Mouse (Mus musculus) erythroblast, adult 5-6 weeks (primary cell): ENCODE data around the gene Car6. TPM values are rescaled to one million over a fixed set of nuclear protein-coding genes. Genes with fewer than 3 reads are reported as not detected.

Experiments
- ATAC-seq: replicated peaks from 2 replicates; pipeline ENCODE4 v1.8.0; 2016; ENCODE audit warnings: moderate number of reproducible peaks, mild to moderate bottlenecking, moderate TSS enrichment, inconsistent platforms; ENCODE audit not compliant: poor library complexity, low FRiP score, severe bottlenecking
- total RNA-seq, 2 experiments: library from RNA; stranded (forward) in 1 of 2; stranded (reverse) in 1 of 2; fragments of 150-400 nt in 1 of 2; fragments of 200-764, 138-1000 nt in 1 of 2; gene quantifications; 2 replicates each; pipeline versions ENCODE4 v1.2.3 to v1.2.4; 2015 to 2017; ENCODE audit warnings: low replicate concordance in 2 of 2

Car6 gene
- total RNA-seq (2015; ENCODE audit: low replicate concordance) (not detected in 2 replicates), total RNA-seq (2017; ENCODE audit: low replicate concordance) (not detected in 2 replicates)

DNA sequence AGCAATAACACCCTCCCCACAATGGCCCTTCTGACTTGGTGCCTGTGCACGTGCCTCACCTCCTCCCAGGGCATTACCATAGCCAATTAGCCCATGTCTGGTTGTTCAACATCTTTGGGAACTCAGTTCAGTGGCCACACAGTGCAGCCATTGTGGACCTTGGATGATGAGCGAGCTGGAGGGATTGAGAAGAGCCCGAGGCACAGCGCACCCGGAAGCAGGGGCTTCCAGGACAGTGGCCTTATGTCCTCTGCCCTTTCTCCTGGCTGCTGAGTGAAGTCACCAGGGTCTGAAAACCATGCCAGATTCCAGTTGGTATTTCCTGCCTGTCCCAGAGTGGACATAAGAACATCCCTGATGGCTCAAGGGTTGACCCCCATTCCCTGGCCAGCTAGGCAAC is at the start of gene Car6:
Gene Car6, minus strand, starts transcription at position 101 of the 400 bp plus-strand sequence.
- ATAC-seq = no peak

DNA sequence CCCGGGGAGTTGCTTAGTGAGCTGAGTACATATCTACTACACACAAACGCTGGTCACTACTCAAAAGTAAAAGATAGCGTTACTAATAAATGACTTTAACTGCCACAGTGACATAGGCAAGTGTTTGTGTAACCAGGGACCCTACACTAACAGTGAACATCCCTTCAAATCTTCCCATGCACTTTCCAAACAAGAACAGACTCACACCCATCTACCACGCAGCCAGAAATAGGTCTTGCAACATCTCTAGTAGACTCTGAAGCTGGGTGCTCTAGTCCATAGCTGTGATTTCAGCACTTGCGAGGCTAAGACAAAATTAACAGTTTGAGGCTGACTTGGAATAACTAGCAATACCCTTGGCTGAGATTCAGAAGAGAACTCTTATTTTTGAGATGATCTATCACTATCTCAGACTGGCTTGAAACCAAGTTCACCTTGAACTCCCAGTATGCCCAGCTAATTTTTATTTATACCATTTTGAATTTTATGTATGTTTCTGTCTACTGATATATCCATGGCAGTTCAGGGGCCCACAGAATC is 48.7 kb upstream of the Car6 start:
- ATAC-seq = no peak

DNA sequence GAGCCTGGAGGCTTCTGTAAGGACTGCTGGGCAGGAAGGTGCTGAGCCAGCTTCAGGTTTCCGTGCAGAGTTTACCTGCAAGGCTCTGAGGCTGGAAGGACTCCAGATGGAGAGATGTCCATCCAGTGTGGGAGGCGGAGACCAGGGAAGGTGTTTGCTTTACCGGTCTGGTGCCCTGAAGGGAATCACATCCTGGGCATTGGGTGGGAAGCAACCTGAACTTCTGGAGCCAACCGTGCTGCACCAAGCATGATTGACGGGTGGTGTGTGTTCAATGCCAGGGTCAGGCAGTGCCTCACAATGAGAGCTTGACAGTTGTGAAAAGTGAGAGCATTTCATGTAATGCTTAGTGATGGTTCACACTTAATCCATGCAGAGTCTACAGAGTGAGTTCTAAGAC is 47.8 kb upstream of the Car6 start:
- no peak for ATAC-seq

DNA sequence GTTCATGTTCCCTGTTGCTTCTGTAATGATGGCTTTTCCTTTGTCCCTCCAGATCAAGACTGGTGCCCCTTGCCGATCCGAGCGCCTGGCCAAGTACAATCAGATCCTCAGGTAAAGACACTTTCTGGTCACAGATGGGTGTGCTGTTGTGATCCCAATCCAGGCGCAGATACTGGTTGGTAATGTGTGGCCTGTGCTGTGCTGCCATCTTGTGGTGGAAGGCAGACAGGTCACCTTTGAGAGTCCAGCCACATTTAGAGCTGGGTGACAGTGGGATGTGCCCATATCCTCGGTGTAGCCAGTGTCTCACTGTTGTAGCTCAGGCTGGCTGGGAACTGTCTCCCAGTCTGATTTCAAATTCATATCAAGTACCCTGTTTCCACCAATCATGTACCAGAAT is 46.9 kb upstream of the Car6 start:
- ATAC-seq = peak; percentile 86

DNA sequence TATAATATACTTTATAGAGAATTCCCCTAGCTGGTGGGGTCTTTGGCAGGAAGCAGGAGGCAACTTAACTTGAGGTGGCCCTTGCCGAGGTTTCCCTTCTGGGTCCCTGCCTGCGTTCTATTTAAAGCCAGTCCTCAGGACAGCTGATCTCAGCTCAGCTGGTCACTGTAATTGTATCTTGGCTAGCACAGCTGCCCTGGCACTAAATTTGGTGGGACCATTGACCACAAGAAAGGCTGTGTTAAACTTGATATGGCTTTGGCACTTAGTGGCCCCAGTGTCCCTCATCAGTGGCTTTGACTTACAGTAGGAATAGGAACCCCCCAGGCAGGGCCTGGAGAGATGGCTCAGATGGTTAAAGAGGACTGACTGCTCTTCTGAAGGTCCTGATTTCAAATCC is 44.7 kb upstream of the Car6 start:
- ATAC-seq = no peak

DNA sequence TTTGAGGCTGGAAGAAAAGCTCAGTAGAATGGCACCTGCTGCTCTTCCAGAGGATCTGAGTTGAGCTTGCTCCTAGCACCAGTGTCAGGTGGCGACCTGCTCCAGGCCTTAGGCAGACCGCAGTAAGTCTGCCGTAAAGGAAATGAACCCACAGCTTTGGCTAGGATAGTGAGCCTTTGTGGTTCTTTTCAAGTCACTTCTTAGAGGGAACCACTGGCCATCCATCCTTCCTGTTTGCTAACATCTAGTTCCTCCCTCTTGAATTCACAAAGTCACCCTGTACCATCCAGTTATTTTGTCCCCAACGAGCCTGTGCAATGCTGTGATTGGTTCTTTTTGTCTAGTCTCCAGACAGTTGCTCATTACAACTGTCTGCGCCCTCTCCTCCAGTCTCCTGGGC is 41.6 kb upstream of the Car6 start:
- ATAC-seq = no peak

DNA sequence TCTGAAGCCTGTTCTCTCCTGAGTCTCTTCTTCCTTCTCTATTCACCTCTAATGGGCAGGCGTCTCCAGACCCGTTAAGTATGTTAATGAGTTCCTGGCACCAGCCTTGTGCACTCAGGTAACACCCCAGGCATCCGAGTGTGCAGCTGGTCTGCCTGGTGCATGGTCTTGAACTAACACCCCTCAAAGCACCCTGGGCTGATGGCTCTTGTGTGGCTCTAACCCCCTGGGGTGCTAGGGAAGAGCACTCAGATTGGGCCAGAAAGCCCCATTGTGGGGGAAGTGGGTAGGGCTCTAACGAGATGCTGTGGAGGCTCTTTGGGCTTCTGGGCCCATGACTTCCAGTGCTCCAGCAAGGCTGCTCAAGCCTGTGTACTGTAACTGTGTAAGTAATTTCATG is 40.6 kb upstream of the Car6 start:
- no peak for ATAC-seq

DNA sequence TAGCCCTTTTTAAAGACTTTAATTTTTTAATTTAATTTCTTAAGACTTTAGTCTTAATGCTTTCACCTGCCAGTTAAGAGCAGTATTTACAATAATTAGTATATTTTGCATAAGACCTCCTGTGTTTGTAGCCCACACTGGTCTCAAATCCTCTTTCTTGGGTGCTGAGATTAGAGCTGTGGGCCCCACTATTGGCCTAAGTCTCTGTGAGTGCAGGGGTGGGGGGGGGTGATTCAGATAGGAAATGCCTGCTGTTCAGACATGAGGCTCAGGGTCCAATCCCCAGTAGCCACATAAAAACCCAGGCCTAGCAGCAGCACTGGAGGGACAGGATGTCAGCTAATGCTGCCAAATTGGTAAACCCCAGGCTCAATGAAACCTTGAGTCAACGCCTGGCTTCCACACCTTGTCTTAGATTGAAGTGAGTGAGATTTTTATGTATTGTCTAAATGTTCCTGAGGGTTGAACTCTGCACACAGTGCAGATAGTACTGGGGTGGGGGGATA is 39.3 kb upstream of the Car6 start:
- no peak for ATAC-seq

DNA sequence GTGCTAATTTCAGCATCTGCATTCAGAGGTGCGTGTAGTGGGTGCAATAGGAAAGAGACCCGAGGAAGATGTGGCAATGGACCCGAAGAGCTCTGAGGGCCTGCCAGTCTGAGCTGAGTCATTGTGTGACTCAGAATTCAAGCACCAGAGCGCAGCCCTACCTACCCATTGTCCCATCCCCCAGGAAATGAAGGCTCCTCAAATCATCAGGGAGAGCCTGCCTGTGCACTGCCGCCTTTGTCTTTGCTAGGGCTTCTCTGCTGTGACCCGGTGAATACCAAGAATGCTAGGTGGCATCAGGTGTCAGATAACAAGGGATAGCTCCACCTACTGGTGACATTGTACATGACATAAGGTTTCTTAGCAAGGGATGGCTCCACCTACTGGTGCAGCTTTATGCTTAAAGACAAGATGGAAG is 38.8 kb upstream of the Car6 start:
- peak; percentile 81 for ATAC-seq

DNA sequence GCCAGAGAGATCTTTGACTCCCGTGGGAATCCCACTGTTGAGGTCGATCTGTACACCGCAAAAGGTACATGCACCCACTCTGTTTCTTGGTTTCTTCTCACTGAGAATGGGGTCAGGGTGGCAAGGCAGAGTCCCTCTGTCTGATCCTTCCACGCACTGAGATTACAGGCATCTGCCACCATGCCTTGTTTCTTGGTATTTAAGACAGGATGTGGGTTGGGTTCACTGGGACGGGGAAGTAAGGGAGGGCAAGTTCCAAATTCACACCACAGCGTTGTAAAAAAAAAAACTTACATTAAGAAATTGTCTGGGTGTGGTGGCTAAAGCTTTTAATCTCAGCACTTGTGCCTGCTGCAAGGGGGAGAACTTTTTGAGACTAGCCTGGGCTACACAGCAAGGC is 38.4 kb upstream of the Car6 start:
- no peak for ATAC-seq

DNA sequence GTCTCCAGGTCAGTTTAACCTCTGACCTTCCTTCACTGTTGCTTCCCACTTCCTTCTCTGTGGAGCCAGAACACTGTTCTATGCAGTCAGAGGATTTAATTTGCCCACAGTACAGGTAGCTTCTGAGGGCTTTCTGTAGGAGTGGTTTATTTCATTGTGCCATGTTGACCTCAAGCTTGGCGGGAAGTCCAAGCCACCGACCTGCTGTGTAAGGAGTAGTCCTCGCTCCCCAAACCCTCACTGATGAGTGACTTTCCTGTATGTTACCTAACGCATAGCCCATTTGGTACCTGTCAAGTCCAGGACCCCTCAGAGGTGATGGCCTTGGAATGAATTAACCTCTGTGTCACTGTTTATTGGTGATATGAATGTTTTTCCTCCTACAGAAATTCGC is 38.0 kb upstream of the Car6 start:
- no peak for ATAC-seq

DNA sequence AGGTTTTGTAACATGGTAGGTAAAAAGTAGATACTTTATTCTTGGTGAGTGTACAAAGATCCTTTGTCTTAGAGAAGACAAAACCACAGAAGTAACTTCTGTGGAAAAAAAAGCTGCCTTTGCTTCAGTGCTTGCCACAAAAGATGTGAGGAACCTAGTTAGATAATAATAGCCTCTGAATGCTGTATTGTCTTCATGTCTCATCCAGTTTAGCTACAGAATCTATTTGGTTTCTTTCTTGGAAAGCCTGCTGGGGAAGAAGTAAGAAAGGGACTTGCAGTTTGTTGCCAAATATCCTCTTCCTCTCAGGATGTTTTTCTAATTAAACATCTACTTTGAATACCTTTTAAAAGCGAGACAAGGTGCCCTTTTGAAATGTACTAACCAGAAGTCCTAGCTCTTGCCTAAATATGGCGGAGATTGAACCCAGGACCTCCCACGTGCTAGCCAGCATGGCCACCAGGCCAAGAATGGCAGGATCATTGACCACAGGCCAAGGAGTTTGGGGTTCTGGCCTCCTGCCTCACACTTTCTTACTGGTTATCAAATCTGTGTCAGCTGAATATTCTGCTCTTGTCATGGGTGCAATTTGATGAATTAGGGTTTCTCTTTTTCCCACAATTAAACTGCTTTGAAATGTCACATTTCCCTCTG is 37.4 kb upstream of the Car6 start:
- no peak for ATAC-seq

DNA sequence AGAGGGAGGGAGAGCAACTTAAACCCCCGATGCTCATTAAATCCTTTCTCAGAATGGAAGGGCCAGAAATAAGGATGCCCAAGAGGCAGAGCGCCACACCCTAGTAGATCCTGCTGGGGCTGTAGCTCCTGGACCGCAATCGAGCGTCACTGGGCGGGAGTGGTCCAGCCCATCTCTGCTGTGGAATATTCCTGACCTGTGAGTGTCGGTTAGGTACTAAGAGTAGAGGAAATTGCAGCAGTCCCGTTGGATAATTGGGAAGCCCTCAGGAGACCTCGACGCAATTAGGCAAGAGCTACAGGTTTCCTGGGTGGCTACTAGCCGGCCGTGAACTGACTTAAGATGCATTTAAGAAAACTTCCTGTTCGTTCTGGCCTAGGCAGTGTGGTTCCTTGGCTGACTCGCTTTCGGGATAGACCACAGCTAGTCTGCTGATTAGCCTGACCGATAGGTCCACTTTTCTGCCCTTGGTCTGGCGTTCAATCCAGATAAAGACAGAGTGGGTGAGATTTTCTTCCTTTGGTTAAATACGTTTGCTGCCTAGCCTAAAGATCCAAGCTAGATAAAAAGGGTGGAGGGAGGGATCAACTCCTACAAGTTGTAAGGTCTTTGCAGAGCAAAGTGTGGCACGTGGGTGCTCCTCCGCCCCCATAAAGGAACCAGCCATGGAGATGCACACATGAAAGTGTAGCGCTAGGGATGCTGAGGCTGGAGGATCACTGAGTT is 36.7 kb upstream of the Car6 start:
- ATAC-seq = peak; percentile 43

DNA sequence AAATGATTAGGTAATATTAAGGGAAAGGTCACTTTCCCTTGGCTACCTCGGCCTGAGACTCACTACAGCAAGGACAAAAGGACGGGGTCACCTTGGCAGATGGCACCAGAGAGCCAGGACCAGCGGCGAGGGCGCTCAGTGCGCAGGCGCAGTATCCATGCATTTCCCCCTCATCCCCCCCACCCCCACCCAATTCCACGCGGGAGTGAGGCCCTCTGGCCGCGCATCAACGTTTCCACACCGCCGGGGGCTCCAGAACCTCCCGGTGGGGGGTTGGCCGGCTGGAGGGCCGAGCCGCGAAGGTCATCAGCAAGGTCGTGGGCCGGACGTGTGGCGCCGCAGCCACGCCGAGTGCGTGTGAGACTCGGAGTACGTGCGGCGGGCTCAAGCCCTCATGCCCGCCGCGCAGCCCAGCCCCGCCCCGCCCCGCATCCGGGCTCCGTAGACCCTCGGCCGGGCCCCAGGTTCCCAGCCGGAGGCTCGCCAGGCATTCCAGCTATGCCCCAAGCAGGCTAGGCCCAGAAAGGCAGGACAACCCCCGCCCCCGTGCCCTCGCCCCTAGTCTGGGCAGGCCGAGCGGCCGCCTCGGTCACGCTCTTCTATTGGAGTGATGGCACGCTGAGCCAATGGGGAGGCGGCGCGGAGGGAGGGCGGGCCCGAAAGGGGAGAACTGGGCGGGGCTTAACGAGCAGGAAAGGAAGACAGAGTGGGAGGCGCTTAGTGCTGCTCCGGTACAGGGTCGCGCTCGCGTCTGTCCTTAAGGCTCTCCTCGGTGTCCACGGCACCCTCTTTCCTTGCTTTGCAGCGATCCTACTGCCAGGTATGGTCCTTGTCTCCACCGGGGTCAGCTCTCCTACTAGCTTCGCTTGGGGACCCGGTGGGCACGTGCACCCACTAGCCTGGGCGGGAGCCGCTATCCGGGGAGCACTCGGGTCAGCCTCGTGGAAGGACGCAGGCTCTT is 35.7 kb upstream of the Car6 start, which contains the start of gene Eno1:
Gene Eno1, plus strand, starts transcription at position 201 of the 961 bp plus-strand sequence.
- peak; percentile 93 for ATAC-seq

DNA sequence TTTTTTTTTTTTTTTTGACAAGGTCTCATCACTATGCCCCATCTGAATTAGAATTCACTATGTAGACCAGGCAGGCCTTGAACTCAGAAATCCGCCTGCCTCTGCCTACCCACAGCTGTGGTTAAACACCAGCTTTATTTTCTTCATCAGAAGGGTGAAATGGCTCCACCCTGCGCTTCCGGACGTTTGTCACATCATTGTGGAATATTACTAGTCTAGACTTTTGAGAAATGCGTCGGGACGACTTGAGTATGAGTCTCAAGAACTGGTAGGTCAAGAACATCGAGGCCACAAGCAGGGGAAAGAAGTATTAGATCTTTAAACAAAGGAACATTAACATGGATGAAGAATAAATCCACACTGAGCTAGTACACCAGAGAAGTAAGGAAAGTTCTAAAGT is 34.9 kb upstream of the Car6 start:
- ATAC-seq = no peak

DNA sequence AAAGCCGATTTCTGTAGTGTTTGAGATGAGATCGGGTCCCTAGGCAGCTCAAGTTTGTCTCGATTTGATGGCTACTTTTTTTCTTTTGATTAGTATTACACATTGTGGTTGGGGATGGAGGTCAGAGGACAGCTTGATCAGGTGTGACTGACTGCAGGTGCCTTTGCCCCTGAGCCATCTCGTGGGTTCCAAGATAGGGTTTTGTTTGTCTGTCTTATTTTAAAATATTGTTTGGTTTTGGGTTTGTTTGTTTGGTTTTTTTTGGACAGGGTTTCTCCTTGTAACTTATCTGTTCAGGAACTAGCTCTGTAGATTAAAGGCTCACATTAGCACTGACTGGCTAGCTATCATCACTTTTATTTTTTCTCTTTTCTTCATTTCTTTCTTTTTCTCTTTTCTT is 34.5 kb upstream of the Car6 start:
- no peak for ATAC-seq

DNA sequence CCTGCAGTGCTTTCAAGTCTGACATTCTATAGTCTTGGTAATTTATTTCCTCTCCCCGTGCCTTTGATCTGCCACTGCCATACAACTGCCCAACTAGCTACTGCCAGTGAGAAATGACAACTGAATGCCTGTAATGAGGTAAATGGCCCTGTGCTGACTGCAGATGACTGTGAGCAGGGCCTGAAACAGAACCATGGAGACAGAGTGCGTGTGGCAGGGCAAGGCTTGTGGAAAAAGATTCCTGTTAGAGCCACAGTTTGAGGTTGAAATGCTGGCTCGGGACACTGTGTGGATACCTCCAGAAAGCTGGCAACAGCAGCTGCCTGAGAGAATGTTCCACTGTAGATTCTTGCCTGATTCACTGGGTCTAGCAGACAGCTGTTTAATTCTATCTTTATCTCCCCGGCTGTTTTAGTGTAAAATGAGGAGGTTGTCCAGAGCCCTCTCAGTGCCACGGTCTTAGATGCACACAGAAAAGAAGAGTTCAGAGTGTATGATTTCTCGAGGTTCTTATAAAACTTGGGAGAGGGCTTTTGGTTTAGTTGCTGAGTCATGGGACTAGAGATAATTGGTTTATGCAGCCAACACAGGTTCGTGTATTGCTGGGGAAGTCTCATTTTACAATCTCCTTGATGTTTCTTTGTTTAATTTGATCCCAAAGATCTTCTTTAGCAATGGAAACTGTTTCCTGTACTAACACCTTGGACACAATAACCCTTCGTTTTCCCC is 33.6 kb upstream of the Car6 start:
- ATAC-seq = no peak

DNA sequence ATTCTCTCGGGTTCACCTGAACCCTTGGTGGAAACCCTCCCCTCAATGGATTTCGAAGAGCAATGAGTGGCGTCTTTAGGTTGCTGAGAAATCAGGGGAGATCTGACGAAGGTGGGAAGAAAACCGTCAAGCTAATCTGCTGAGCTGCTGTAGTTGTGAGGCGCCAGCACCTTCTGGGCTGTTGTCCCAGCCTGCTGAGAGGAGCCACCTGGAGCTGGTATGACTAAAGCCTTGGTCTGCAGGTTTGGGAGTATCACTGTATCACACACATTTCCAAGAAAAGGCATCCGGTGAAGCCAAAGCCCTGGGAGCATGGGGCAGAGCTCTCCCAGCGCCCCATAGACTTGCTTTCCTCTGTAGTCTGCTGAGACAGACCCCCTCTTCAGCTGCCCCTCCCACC is 30.7 kb upstream of the Car6 start:
- ATAC-seq = no peak
